Mouse (Mus musculus): ENCODE measurements around the gene Zbtb38. TPM values are rescaled to one million over a fixed set of nuclear protein-coding genes. Genes with fewer than 3 reads are reported as not detected.
A peak's percentile ranks its signal among the peaks of the same experiment; 100 is the strongest.

Zbtb38 gene
- total RNA-seq, 2 experiments from 2014 or later = 55.4 to 66.0 TPM

GRCm38 (mm10) chr9:96763847-96764631 is 11.4 kb upstream of the Zbtb38 start:
- intact Hi-C loops (cut with DNase I) = loop anchor here (5.0 kb wide), 1 partner anchor 53 kb away; no protein-coding TSS in a partner anchor
- DNase-seq (ENCODE audit: low spot score in 2 of 2) = no peak

DNA sequence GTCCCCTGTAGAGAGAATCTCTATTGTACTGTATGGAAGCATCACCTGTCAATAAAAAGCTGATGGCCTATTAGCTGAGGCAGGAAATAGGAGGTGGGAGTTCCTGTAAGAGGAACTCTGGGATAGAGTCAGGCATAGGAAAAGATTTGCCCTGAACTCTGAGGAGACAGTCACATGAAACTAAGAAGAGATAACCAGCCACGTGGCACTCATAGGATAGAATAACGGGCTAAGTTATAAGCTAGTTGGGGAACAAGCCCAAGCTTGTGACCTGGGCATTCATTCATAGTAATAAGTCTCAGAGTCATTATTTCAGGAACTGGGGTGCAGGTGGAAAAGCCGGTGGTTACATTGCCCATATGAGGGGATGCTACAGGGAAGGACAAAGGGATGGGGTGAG is 10.4 kb upstream of the Zbtb38 start:
- DNase-seq (ENCODE audit: low spot score in 2 of 2) = no peak
- intact Hi-C loops (cut with DNase I) = loop anchor here (5.0 kb wide), 1 partner anchor 54 kb away; no protein-coding TSS in a partner anchor

- peak; percentile 61 to 78 for DNase-seq (ENCODE audit: low spot score in 2 of 2)
- intact Hi-C loops (cut with DNase I) = loop anchor here (1.0 to 5.0 kb wide), 3 partner anchors 28 to 90 kb away; no protein-coding TSS in a partner anchor
Observed at GRCm38 (mm10) chr9:96758749-96759597, 6.3 kb upstream of the Zbtb38 start.

- intact Hi-C loops (cut with DNase I) = loop anchor here (5.0 kb wide), 1 partner anchor 45 kb away; no protein-coding TSS in a partner anchor
- no peak for DNase-seq (ENCODE audit: low spot score in 2 of 2)
Observed at GRCm38 (mm10) chr9:96756638-96757435, 4.2 kb upstream of the Zbtb38 start.

GRCm38 (mm10) chr9:96755761-96756160 is 3.1 kb upstream of the Zbtb38 start:
- no peak for DNase-seq (ENCODE audit: low spot score in 2 of 2)
- intact Hi-C loops (cut with DNase I) = loop anchor here (5.0 kb wide), 1 partner anchor 43 kb away; no protein-coding TSS in a partner anchor

- intact Hi-C loops (cut with DNase I) = no loop called here
Observed at GRCm38 (mm10) chr9:96754625-96754969, 2.0 kb upstream of the Zbtb38 start.

GRCm38 (mm10) chr9:96753921-96754624 is 1.4 kb upstream of the Zbtb38 start:
- intact Hi-C loops (cut with DNase I) = no loop called here
- DNase-seq (ENCODE audit: low spot score in 2 of 2) = no peak

More at GRCm38 (mm10) chr9:96754625-96754969, 2.0 kb upstream of the Zbtb38 start:
- DNase-seq (ENCODE audit: low spot score in 2 of 2) = no peak

DNA sequence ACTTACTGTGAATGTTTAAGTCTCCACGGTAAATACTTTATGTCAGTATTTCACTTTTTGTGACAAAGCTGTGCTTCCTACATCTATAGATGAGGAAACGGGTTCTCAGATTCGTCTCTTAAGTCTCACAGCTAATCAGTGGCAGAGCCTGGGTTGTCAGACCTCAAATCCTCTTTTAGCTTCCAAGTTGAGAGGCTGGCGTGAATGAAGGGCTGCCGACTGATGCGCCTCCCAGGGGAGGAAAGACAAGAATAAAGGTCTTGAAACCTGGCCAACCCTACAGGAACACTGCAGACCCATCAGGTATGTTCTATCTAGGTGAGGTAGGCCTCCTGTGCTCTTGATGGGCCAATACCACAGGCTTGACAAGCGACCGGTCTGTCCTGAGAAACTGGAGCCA is 761 bp upstream of the Zbtb38 start:
- no peak for DNase-seq (ENCODE audit: low spot score in 2 of 2)
- intact Hi-C loops (cut with DNase I) = no loop called here

DNA sequence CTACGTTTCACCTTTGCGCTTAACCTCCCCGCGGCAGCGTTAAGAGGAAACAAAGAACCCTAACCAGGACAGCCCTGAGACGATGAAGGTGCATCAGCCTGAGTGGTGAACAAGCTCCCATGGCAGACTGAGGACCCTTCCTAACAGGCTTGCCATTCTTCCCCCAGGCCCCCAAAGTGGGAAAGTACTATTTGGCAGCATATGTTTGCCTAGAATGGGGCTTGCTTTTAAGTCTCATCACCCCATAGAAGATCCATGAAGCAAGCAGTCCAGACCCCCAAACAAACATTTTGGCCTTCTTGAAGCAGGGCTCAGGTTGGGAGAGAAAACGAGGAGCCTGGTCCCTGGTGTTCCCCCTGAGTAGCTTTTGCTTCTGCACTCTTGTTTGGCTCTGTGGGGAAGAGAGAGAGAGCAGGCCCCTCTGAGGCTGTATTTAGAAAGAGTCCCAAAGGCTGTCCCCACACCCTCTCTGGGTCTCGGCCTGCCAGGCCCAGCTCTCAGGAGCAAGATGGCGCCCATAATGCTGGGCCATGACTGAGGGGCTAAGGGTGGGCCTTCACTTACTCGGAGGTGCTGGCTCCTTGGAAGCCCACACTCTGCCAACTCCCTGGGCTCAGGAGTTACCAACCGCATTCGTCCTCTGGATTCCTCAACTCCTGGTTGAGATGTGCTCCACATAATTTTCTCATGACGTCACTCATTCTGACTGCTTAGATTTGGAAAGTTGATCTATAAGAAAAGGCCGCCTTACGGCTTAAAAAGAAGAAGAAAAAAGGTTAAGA is 619 bp downstream of the Zbtb38 start:
- DNase-seq (ENCODE audit: low spot score in 2 of 2) = no peak
- intact Hi-C loops (cut with DNase I) = no loop called here

DNA sequence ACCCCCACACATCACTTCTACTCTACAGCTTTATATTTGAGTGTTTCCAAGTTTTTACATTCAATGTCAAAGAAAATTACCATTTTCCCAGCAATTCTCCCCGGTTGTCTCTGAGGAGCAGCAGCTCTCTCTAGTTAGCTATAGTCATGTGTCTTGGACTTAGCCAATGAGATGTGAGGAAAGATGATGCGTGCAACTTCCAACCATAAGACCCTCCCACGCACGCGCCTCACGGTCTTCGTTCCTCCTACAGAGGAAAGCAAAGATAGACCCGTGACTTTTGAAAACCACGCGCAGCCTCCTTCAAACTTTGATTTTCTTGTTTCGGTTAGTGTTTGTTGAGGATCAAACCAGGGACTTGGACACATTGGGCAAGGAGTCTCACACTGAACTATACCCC is 2.0 kb downstream of the Zbtb38 start:
- intact Hi-C loops (cut with DNase I) = no loop called here
- no peak for DNase-seq (ENCODE audit: low spot score in 2 of 2)

DNA sequence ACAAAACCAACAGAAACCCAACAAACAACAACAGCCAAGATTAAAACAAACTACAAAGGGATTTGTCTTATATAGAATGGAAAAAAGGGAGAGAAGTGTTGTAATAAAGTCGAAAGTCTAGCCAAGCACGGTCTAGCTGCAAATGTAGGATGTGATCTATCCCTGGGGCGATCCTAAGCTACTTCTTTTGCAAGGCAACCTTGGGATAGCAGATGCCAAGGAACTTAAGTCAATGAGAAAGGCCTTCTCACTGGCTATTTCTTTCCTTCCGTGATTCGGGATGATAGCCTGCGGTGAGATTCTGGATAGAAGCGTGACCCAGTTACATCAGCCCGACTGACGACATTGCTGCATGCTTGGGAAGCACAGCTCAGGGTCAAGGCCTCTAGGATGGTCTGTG is 6.1 kb downstream of the Zbtb38 start:
- intact Hi-C loops (cut with DNase I) = no loop called here

GRCm38 (mm10) chr9:96744909-96745308 is 7.7 kb downstream of the Zbtb38 start:
- intact Hi-C loops (cut with DNase I) = no loop called here
- no peak for DNase-seq (ENCODE audit: low spot score in 2 of 2)

More for the DNA sequence above, 6.1 kb downstream of the Zbtb38 start:
- DNase-seq (ENCODE audit: low spot score in 2 of 2) = no peak

- DNase-seq (ENCODE audit: low spot score in 2 of 2) = no peak
- intact Hi-C loops (cut with DNase I) = no loop called here
Observed at GRCm38 (mm10) chr9:96741365-96742085, 11.1 kb downstream of the Zbtb38 start.

- intact Hi-C loops (cut with DNase I) = no loop called here
- no peak for DNase-seq (ENCODE audit: low spot score in 2 of 2)
Observed at GRCm38 (mm10) chr9:96740712-96741364, 11.8 kb downstream of the Zbtb38 start.

DNA sequence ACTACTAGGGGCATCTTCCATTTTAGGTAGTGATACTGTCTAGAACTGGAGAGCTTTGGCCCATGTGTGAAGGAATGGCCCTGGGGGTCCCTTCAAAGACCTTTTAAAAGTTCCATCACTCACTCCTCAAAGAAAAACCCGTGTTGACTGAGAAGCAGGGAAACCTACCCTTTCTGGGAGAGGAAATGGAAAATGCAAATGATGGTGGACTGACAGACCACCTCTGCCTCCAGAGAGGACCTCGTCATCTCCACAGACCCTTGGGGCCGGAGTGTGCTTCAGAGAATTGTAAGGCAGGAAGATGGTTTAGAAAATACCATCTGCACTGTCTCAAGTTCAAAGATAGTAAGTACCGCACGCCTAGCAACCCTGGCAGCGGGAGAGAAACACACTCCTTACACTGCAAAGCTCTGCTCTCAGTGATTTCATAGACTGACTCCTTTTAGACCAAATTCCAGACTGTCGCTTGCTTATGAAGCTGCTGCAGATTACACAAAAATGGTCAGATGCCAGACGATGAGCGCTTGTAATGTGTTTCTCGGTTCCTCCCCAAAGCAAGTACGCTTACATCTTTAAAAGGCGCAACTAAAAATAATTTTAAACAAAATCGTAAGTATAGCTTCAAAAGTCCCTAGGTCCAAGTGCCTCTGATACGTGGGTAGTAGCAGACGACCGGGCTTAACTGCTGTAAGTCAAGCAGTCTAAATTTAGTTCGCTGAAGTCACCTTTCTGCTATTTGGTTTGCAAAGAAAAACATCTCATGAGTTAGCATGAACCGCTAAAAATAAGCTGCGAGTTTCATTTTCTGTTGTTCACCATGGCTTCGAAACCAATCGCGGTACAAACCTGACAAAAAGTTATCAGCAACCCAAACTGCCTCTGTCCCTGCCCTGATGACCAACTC is 12.6 kb downstream of the Zbtb38 start:
- intact Hi-C loops (cut with DNase I) = no loop called here
- DNase-seq (ENCODE audit: low spot score in 2 of 2) = peak; percentile 53 to 56
